Mouse (Mus musculus) hindbrain, embryonic 13.5 days (tissue): ENCODE measurements around the gene Olig1. TPM values are rescaled to one million over a fixed set of nuclear protein-coding genes. Genes with fewer than 3 reads are reported as not detected.

Source experiments
- ATAC-seq: fragments of 200-750 bp; cut with Nextera tagmentation; 2 replicates; pipeline ENCODE4 v1.8.0; 2017; ENCODE audit warnings: moderate TSS enrichment; ENCODE audit not compliant: low FRiP score
- H3K27ac ChIP-seq: fragments of 300-500 bp; sonication (generic); 2 replicates; pipeline ENCODE4 v1.5.1; 2015; ENCODE audit warnings: inconsistent platforms, mild to moderate bottlenecking, moderate library complexity
- H3K27me3 ChIP-seq: fragments of 300-500 bp; sonication (generic); 2 replicates; pipeline ENCODE4 v1.6.1; 2015; ENCODE audit warnings: mild to moderate bottlenecking, inconsistent platforms
- H3K36me3 ChIP-seq: fragments of 300-500 bp; sonication (generic); 2 replicates; pipeline ENCODE4 v1.6.1; 2015; ENCODE audit warnings: mild to moderate bottlenecking, inconsistent platforms
- H3K4me1 ChIP-seq: fragments of 300-500 bp; sonication (generic); replicated peaks from 2 replicates; pipeline ENCODE4 v1.6.1; 2015; ENCODE audit warnings: inconsistent platforms
- H3K4me2 ChIP-seq: fragments of 300-500 bp; sonication (generic); 2 replicates; pipeline ENCODE4 v1.6.1; 2015; ENCODE audit warnings: inconsistent platforms, mild to moderate bottlenecking, moderate library complexity
- H3K4me3 ChIP-seq: fragments of 300-500 bp; sonication (generic); 2 replicates; pipeline ENCODE4 v1.5.1; 2015; ENCODE audit warnings: mild to moderate bottlenecking, inconsistent platforms
- H3K9ac ChIP-seq: fragments of 300-500 bp; sonication (generic); 2 replicates; pipeline ENCODE4 v1.6.1; 2015; ENCODE audit warnings: mild to moderate bottlenecking, inconsistent platforms
- H3K9me3 ChIP-seq: fragments of 300-500 bp; sonication (generic); 2 replicates; pipeline ENCODE4 v1.6.1; 2016; ENCODE audit warnings: inconsistent platforms
- WGBS: fragments of 180-500 bp; shearing (Covaris S2); methylation state at CpG from one replicate; pipeline ENCODE4 v1.1.7; 2015; 5-methylcytosine and 5-hydroxymethylcytosine counted together
- polyA plus RNA-seq: library from polyadenylated mRNA; unstranded; fragments of >200 nt; fragmentation: Nextera tagmentation; extraction: Ambion mirVana; gene quantifications from 2 replicates; pipeline ENCODE4 v1.2.1, GENCODE M21; 2015

Gene Olig1
- polyA plus RNA-seq, 1 experiment from 2014 or later, result 21.4 TPM

DNA sequence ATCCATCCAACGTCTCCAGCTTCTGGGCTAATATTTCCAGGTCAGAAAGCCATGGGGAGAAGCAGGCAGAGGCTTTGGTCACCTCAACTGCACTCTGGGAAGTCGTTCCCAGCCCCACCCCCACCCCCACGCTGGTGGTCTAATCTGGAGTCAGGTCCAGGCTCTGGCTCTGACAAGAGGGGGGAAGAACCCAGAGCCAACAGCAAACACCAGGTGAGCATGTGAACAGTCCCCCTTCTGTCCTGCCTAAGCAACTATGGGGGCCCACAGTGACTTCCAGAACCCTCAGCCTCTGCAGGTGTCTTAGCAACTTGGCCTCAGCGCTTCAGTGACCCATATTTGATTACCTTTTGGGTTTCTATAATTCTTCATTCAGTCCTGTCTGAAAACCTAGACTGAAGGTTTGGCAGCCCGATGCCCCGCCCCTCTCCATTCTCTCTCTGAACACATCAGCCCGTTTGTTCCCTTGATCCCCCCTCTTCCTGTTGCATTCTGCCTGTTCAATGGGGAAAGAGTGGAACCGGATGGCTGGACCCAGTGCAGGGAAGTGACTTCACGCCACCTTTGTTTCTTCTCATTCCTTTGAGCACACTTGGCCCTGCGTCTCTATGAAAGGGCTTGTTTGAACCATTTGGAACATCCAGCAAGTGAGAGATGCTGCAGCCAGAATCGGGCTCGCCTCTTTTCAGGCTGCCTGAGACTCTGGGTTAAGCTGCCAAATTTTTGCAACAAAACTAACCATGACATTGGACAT is 6.9 kb upstream of the Olig1 start:
- H3K9ac ChIP-seq, result no peak overlapping the region
- peak; percentile 61 for ATAC-seq
- H3K4me1 ChIP-seq, result no peaks in the 10 kb centered on the region
- WGBS, result 34% methylated on average over 12 of the region's 12 CpGs
- no peak overlapping the region for H3K4me3 ChIP-seq
- H3K36me3 ChIP-seq, result no peaks in the 10 kb centered on the region
- H3K9me3 ChIP-seq, result no peaks in the 10 kb centered on the region
- peaks cover 100% of the 10 kb centered on the region for H3K27me3 ChIP-seq
- no peak overlapping the region for H3K27ac ChIP-seq
- H3K4me2 ChIP-seq, result no peak overlapping the region

DNA sequence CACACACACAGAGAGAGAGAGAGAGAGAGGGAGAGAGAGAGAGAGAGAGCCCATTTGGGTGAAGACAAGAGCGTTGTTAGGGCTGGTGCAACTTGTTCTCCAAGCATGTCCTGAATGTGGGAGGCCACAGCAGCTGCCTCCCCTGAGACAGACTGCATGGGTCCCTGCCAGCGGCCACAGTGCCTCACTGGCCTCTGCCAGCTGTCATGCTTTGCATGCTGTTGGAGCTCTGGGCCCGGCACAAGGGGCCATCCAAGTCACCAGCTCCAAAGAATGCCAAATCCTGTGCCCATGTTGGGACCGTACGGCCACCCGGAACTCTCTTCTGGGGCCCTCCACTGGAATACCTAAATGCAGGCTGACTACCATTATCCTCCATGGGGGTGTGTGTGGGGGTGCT is 3.6 kb upstream of the Olig1 start:
- Histone ChIP-seq H3K9ac (no peak overlapping the region), H3K4me1 (peaks cover 19% of the 10 kb centered on the region), H3K36me3 (no peaks in the 10 kb centered on the region), H3K4me3 (no peak overlapping the region), H3K27ac (no peak overlapping the region), H3K4me2 (no peak overlapping the region), H3K27me3 (peaks cover 100% of the 10 kb centered on the region), H3K9me3 (no peaks in the 10 kb centered on the region)
- WGBS, result 61% methylated on average over 6 of the region's 6 CpGs
- ATAC-seq, result no peak; the same call in 1 of the 2 replicates

DNA sequence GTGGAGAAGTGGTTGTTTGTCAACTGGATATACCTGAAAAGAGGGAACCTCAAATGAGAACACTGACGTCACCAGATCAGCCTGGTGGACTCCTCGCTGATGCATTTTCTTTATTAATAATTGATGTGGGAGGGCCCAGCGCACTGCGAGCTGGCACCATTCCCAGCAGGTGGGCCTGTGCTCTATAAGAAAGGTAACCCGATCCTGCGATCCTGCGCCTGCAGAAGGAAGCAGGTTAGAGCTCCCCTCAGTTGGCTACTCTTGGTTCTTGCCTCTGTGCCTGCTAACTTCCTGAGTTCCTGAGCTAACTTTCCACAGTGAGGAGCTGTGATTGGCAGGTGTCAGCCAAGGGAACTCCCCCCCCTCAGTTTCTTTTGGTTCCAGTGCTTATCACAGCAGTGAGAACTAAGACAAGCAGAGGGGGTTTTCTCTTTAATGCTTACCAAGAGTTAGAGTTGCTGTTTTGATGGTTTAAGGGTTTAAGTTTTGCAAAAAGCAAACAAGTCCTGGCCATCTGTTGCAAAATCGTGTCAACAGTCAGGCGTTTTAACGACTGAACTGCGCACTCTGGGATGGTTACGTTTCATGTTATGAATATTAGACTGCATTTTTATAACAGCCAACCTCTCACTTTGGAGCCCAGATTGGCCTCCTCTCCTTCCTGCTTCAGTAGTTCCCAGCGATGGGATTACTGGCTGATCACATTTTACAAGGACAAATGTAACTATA is 684 bp upstream of the Olig1 start:
- Histone ChIP-seq H3K27me3 (peaks cover 100% of the 10 kb centered on the region), H3K9ac (no peak overlapping the region), H3K4me2 (peak overlapping the region; percentile 72), H3K36me3 (no peaks in the 10 kb centered on the region), H3K4me1 (peaks cover 19% of the 10 kb centered on the region), H3K4me3 (peak overlapping the region; percentile 45), H3K9me3 (no peaks in the 10 kb centered on the region), H3K27ac (no peak overlapping the region)
- no peak for ATAC-seq
- WGBS, result 6% methylated on average over 13 of the region's 13 CpGs

DNA sequence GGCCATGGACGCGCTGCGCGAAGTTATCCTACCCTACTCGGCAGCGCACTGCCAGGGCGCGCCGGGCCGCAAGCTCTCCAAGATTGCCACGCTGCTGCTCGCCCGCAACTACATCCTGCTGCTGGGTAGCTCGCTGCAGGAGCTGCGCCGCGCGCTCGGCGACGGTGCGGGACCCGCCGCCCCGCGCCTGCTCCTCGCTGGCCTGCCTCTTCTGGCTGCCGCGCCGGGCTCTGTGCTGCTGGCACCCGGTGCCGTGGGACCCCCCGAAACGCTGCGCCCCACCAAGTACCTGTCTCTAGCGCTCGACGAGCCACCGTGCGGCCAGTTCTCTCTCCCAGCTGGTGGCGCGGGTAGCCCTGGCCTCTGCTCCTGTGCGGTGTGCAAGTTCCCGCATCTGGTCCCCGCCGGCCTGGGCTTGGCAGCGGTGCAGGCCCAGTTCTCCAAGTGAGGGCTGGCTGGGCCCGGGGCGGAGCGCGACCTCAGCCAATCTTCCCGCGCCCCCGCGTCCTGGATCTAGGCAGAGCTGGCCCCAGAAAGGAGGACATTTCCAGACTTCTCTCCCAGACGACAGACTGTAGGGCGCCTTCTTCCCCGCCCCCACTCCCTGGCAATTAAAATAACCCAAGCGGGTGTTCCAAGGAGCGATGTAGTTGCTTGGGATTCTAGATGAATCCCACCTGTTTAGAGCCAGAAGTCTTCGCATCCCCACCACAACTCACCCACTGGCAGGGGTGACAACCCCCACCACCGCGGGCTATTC is 820 bp downstream of the Olig1 start:
- peak overlapping the region; percentile 51; the same call in 1 of the 2 replicates for H3K9ac ChIP-seq

DNA sequence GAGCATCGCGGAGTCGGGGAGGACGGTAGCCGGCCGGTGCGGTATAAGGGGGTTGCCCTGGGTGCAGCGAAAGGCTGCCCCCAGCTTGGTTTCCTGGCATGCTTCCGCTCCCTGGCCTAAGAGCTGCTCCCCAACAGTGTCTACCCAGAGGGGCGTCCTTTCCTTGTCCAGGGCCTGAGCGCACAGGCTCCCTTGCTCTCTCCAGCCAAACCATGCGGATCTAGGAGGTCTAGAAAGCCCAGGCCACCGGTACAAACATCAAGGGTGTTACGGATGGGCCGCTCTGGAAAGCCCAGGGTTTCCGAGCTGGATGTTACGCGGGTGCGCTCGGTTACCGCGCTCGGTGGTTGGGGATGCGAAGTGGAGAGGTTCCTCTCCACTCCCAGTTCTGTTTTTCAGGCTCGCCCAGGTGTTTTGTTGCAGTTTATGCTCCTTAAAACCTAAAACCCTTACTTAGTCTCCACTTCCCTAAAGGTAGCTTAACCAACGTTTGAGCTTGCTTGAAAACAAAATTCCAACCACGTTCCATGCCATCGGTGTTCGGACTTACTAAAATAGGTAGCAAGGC is 1.5 kb downstream of the Olig1 start:
- no peak overlapping the region for H3K27ac ChIP-seq
- peaks cover 19% of the 10 kb centered on the region for H3K4me1 ChIP-seq
- H3K9ac ChIP-seq, result no peak overlapping the region
- peaks cover 100% of the 10 kb centered on the region for H3K27me3 ChIP-seq
- H3K4me3 ChIP-seq, result peak overlapping the region; percentile 45
- no peak for ATAC-seq
- under 1% methylated on average over 29 of the region's 29 CpGs for whole genome bisulfite sequencing
- H3K9me3 ChIP-seq, result no peaks in the 10 kb centered on the region
- H3K4me2 ChIP-seq, result peak overlapping the region; percentile 72
- no peaks in the 10 kb centered on the region for H3K36me3 ChIP-seq

More for the DNA sequence above, 820 bp downstream of the Olig1 start:
- under 1% methylated on average over 63 of the region's 63 CpGs for WGBS
- Histone ChIP-seq H3K4me1 (peaks cover 19% of the 10 kb centered on the region), H3K27me3 (peaks cover 100% of the 10 kb centered on the region), H3K36me3 (no peaks in the 10 kb centered on the region), H3K9me3 (no peaks in the 10 kb centered on the region), H3K27ac (no peak overlapping the region), H3K4me2 (peak overlapping the region; percentile 72), H3K4me3 (peak overlapping the region; percentile 45)
- peak; percentile 29; the same call in 1 of the 2 replicates for ATAC-seq

DNA sequence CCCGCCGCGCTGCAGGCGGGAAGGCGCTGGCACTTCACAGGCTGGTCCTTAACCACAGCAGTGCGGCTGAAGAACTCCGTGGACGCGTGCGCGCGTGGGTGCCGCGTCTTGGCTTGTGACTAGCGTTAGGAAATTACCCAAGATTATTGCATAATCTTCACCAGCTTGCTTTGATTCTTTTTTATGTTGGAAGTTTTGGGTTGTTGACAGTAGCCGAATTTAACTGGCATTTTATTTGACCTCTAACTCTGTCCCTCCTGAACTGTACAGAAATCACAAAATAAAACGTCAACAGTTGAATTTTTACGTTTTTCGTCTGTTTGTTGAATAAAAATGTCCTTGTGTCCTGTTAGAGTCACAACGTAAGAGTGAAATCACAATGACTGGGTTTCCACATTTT is 2.1 kb downstream of the Olig1 start:
- Histone ChIP-seq H3K9ac (no peak overlapping the region), H3K27me3 (peaks cover 100% of the 10 kb centered on the region), H3K4me3 (no peak overlapping the region), H3K9me3 (no peaks in the 10 kb centered on the region), H3K27ac (no peak overlapping the region), H3K4me1 (peaks cover 19% of the 10 kb centered on the region), H3K36me3 (no peaks in the 10 kb centered on the region), H3K4me2 (no peak overlapping the region)
- ATAC-seq, result no peak
- WGBS, result 3% methylated on average over 20 of the region's 20 CpGs

DNA sequence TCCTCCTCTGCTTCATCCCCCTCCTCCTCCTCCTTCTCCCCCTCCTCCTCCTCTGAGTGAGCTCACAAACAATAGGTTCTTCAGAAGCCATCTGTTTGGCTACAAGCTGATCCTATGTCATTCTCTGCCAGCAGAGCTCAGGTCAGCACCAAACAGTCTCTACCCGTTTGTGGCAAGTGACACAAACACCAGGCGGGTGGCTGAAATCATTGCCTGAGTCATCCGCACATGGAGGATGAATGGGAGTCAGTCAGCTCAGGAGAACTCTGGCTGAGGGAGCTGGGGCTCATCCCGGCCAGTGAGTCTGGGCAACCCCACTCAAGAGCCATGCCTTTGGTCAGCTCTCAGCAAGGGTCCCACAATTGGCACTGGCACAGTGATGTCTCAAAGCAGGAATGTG is 10.9 kb downstream of the Olig1 start:
- no peak overlapping the region for H3K4me3 ChIP-seq
- WGBS, result 66% methylated on average over 4 of the region's 4 CpGs
- no peaks in the 10 kb centered on the region for H3K9me3 ChIP-seq
- H3K27me3 ChIP-seq, result peaks cover 96% of the 10 kb centered on the region
- H3K4me1 ChIP-seq, result no peaks in the 10 kb centered on the region
- no peak overlapping the region for H3K4me2 ChIP-seq
- H3K27ac ChIP-seq, result no peak overlapping the region
- no peaks in the 10 kb centered on the region for H3K36me3 ChIP-seq
- no peak overlapping the region for H3K9ac ChIP-seq
- ATAC-seq, result no peak

DNA sequence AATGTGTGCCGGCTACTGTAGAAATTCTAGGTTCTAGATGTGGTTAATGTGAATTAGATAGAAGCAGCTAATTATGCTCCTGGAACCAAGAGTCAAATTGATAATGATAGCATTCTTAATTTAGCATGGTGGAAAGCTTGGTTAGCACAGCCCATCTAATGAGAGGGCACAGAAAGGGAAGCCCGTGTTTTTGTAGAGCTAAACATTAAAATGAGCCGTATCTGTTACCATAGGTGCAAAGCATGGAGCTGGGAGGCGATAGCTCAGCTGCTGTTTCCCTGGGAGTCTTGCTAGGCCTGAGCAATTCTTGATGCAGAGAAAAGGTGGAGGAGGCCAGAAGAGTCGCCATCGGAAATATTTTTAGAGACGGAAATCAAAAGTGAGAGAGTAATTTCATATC is 22.5 kb downstream of the Olig1 start:
- H3K9me3 ChIP-seq, result 0 out of 2 replicates have a peak, but pooled peaks cover 4% of the 10 kb centered on the region
- H3K4me2 ChIP-seq, result no peak overlapping the region
- WGBS, result 68% methylated on average over 7 of the region's 7 CpGs
- H3K4me1 ChIP-seq, result peaks cover 5% of the 10 kb centered on the region; the same call in 1 of the 2 replicates
- no peak overlapping the region for H3K4me3 ChIP-seq
- H3K27ac ChIP-seq, result no peak overlapping the region
- peaks cover 85% of the 10 kb centered on the region for H3K27me3 ChIP-seq
- H3K9ac ChIP-seq, result no peak overlapping the region
- H3K36me3 ChIP-seq, result no peaks in the 10 kb centered on the region
- no peak for ATAC-seq

DNA sequence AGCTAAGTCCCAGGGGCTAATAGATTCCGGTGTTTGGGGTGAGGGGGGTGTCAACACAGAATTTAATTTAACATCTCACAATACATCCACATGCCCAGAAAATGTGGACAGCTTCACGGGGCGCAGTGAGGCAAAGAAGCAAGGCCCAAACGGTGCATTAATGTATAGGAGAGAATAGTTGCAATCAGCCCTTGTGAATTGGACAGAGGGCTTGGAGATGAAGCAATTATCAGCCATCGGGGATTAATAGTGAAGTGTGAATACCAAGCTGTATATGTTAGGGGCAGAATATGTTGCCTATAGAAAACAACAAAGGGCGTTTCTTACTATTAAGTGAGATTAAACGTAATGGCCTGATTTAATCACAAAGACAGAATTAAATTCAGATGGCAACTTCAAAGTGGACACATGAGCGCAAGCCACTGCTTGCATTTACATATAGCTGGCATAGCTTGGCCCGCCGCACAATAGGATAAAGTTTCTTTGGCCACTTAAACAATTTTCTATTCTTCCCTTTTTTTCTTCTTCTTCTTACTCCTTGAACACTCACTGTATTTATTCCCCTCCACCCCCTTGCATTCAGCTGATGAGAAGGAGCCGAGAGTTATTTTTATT is 23.3 kb downstream of the Olig1 start:
- ATAC-seq, result no peak

DNA sequence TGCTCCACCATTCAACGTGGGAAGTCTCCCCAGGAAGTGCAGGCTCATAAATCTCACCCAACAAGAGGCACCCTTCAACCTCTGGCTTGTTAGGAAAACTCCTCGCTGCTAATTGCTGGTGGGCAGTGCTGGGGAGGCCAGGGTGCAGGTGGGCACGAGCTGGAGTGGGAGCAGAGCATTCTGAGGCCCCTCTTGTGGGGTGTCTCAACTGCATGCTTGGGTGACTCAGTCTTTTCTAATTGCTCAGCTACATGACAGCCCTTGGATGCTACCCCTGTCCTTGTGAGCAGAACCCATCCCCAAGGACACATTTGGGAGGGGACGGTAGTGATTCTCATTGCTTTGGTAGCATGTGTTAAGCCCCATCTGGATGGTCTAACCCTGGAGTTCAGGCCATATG is 28.2 kb downstream of the Olig1 start:
- WGBS, result 20% methylated on average over 4 of the region's 4 CpGs
- Histone ChIP-seq H3K36me3 (no peaks in the 10 kb centered on the region), H3K4me3 (no peak overlapping the region), H3K9me3 (0 out of 2 replicates have a peak, but pooled peaks cover 4% of the 10 kb centered on the region), H3K4me1 (peaks cover 19% of the 10 kb centered on the region), H3K4me2 (no peak overlapping the region), H3K27me3 (peaks cover 96% of the 10 kb centered on the region), H3K9ac (no peak overlapping the region), H3K27ac (no peak overlapping the region)
- no peak for ATAC-seq

More for the DNA sequence above, 23.3 kb downstream of the Olig1 start:
- H3K4me2 ChIP-seq, result no peak overlapping the region
- H3K4me1 ChIP-seq, result peaks cover 5% of the 10 kb centered on the region; the same call in 1 of the 2 replicates
- H3K9me3 ChIP-seq, result 0 out of 2 replicates have a peak, but pooled peaks cover 4% of the 10 kb centered on the region
- H3K27ac ChIP-seq, result no peak overlapping the region
- H3K36me3 ChIP-seq, result no peaks in the 10 kb centered on the region
- H3K4me3 ChIP-seq, result no peak overlapping the region
- H3K9ac ChIP-seq, result no peak overlapping the region
- 74% methylated on average over 11 of the region's 11 CpGs for WGBS
- H3K27me3 ChIP-seq, result peaks cover 92% of the 10 kb centered on the region

DNA sequence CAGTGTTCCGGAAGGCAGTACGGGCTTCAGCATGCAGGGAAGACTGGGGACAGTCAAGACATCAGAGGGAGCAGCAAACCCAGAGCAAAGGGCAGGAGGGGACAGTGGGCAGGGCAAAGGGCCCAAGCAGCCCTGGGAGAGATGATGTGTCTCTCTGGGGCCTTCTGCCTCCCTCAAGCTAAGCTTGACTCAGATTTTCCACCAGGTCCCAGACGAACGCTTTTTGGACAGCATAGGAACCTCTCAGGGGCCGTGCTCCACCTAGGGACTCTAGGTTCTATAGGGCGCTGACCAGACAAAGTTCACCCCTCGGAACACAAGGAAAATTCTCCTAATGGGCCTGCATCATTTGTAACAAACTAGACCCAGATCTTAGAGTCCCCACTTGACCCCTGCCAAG is 29.8 kb downstream of the Olig1 start:
- 97% methylated on average over 7 of the region's 7 CpGs for WGBS
- Histone ChIP-seq H3K9me3 (0 out of 2 replicates have a peak, but pooled peaks cover 2% of the 10 kb centered on the region), H3K9ac (no peak overlapping the region), H3K27me3 (peaks cover 99% of the 10 kb centered on the region), H3K4me2 (no peak overlapping the region), H3K4me3 (no peak overlapping the region), H3K36me3 (no peaks in the 10 kb centered on the region), H3K27ac (no peak overlapping the region), H3K4me1 (peaks cover 32% of the 10 kb centered on the region)
- ATAC-seq, result no peak
